Mouse (Mus musculus) midbrain, postnatal 0 days (tissue): ENCODE measurements around the gene Evx2. TPM values are rescaled to one million over a fixed set of nuclear protein-coding genes. Genes with fewer than 3 reads are reported as not detected.

Experiments
- ATAC-seq: fragments of 200-750 bp; cut with Nextera tagmentation; 2 replicates; pipeline ENCODE4 v1.8.0; 2017; ENCODE audit warnings: moderate number of reproducible peaks, mild to moderate bottlenecking, moderate TSS enrichment, moderate library complexity; ENCODE audit not compliant: low FRiP score
- DNase-seq: peaks from one replicate; pipeline ENCODE4 v3.0.0-alpha.2; 2015; ENCODE audit warnings: low spot score
- H3K27ac ChIP-seq: fragments of 300-500 bp; sonication (generic); 2 replicates; pipeline ENCODE4 v1.5.1; 2014; ENCODE audit warnings: low read depth, mild to moderate bottlenecking, low read length, mixed read lengths
- H3K27me3 ChIP-seq: fragments of 300-500 bp; sonication (generic); 2 replicates; pipeline ENCODE4 v1.6.1; 2014; ENCODE audit warnings: low read length, control low read depth, mixed read lengths; ENCODE audit not compliant: insufficient read depth
- H3K36me3 ChIP-seq: fragments of 300-500 bp; sonication (generic); 2 replicates; pipeline ENCODE4 v1.6.1; 2014; ENCODE audit warnings: low read length, control low read depth, mixed read lengths; ENCODE audit not compliant: insufficient read depth
- H3K4me1 ChIP-seq: fragments of 300-500 bp; sonication (generic); 2 replicates; pipeline ENCODE4 v1.6.1; 2014; ENCODE audit warnings: mild to moderate bottlenecking, control low read depth, antibody characterized with exemption, low read length, mixed read lengths; ENCODE audit not compliant: insufficient read depth
- H3K4me2 ChIP-seq: fragments of 300-500 bp; sonication (generic); 2 replicates; pipeline ENCODE4 v1.6.1; 2014; ENCODE audit warnings: low read depth, mild to moderate bottlenecking, low read length, mixed read lengths; ENCODE audit not compliant: poor library complexity, severe bottlenecking
- H3K4me3 ChIP-seq: fragments of 300-500 bp; sonication (generic); 2 replicates; pipeline ENCODE4 v1.5.1; 2014; ENCODE audit warnings: low read depth, mild to moderate bottlenecking, low read length, moderate library complexity
- H3K9ac ChIP-seq: fragments of 300-500 bp; sonication (generic); replicated peaks from 2 replicates; pipeline ENCODE4 v1.6.1; 2014; ENCODE audit warnings: mild to moderate bottlenecking, low read length, moderate library complexity, mixed read lengths; ENCODE audit not compliant: poor library complexity, severe bottlenecking
- H3K9me3 ChIP-seq: fragments of 300-500 bp; sonication (generic); 2 replicates; pipeline ENCODE4 v1.6.1; 2016; ENCODE audit warnings: low read length, control low read depth
- CTCF ChIP-seq: IDR thresholded peaks from 2 replicates; pipeline ENCODE4 v1.5.1; 2016; ENCODE audit warnings: antibody characterized with exemption, mild to moderate bottlenecking
- WGBS: fragments of 180-500 bp; shearing (Covaris S2); extraction: QIAGEN DNeasy Blood & Tissue Kit; methylation state at CpG from one replicate; pipeline ENCODE4 v1.1.7; 2014; 5-methylcytosine and 5-hydroxymethylcytosine counted together
- polyA plus RNA-seq: library from polyadenylated mRNA; unstranded; fragments of >200 nt; fragmentation: Nextera tagmentation; extraction: Ambion mirVana; gene quantifications from 2 replicates; pipeline ENCODE4 v1.2.1, GENCODE M21; 2015
- total RNA-seq: library from RNA; depleted of rRNA; stranded (reverse); fragments of >200 nt; gene quantifications from 2 replicates; pipeline ENCODE4 v1.2.3, GENCODE M21; 2014

Evx2 gene
- total and polyA plus RNA-seq, 2 experiments from 2014 or later: 0.33 to 4.2 TPM

GRCm38 (mm10) chr2:74666411-74666810 lies 7.1 kb upstream of the Evx2 start:
- Histone ChIP-seq H3K27me3 (peaks cover 89% of the 10 kb centered on the region), H3K9me3 (no peaks in the 10 kb centered on the region), H3K36me3 (no peaks in the 10 kb centered on the region), H3K4me1 (peaks cover 3% of the 10 kb centered on the region; the same call in 1 of the 2 replicates), H3K27ac (no peak overlapping the region), H3K4me3 (no peak overlapping the region), H3K9ac (no peak overlapping the region), H3K4me2 (no peak overlapping the region)
- ATAC-seq (no peak), DNase-seq (no peak)
- 4% methylated on average over 7 of the region's 7 CpGs for WGBS
- no peak for TF ChIP-seq CTCF

DNA sequence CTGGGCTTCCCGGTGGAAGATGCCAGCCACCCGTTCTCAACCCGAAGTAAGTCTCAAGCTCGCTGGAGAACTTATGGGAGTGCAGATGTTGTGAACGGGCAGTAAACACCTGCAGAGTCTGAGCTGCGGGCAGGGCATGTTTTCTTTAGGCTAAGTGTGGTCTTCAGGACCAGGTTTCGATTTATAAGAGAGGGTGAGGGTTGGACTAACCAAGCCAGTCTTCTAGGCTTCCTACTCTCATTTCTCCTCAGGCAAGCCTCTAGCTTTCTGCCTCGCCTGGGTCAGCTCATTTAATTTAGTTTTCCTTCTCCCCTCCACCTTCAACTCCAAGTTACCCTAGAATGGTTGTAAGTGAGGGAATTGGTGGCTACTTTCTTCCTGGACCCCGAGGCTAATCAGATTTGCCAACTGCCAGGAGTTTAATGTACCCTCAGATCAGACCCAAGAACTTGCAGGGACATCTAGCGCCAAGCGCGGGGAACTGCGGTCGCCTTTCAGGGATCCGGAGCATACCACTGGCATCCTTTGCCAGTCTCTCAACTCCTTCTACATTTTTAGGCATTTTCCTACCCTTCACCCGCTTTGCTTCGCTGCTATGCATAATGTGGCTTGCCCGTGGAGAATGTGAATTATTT lies 4.1 kb upstream of the Evx2 start:
- peak; percentile 84 for TF ChIP-seq CTCF
- Histone ChIP-seq H3K4me1 (peaks cover under 1% of the 10 kb centered on the region; the same call in 1 of the 2 replicates), H3K9me3 (no peaks in the 10 kb centered on the region), H3K9ac (no peak overlapping the region), H3K4me3 (no peak overlapping the region), H3K4me2 (no peak overlapping the region), H3K36me3 (no peaks in the 10 kb centered on the region), H3K27ac (no peak overlapping the region), H3K27me3 (peaks cover 85% of the 10 kb centered on the region)
- WGBS: 6% methylated on average over 18 of the region's 18 CpGs
- ATAC-seq (no peak), DNase-seq (peak; percentile 77)

DNA sequence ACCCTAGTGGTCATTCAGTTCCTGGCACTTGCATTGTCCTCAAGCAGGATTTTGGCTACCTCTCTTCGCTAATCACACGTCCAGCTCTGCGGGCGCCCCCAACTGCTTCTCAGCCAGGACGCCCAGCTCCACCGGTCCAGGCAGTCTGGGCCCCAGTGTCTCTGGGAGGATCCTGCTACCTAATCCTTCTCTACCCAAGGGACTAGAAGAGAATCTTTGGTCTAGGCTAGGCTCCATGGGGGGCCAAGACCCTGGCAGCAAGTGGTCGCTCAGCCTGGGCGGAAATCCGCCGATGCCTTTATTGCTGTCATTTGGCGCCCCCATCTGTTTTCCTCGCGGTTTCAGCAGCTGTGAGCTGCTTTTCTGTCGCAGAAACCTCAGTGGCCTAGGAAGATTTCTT lies 2.3 kb upstream of the Evx2 start:
- Histone ChIP-seq H3K9me3 (no peaks in the 10 kb centered on the region), H3K4me2 (peak overlapping the region; percentile 36), H3K9ac (no peak overlapping the region), H3K27ac (no peak overlapping the region), H3K27me3 (peaks cover 72% of the 10 kb centered on the region), H3K4me3 (peak overlapping the region; percentile 21; the same call in 1 of the 2 replicates), H3K36me3 (no peaks in the 10 kb centered on the region), H3K4me1 (no peaks in the 10 kb centered on the region)
- WGBS: 0% methylated on average over 14 of the region's 14 CpGs
- TF ChIP-seq CTCF: peak; percentile 73
- ATAC-seq: peak; percentile 62; the same call in 1 of the 2 replicates
- peak; percentile 83 for DNase-seq

DNA sequence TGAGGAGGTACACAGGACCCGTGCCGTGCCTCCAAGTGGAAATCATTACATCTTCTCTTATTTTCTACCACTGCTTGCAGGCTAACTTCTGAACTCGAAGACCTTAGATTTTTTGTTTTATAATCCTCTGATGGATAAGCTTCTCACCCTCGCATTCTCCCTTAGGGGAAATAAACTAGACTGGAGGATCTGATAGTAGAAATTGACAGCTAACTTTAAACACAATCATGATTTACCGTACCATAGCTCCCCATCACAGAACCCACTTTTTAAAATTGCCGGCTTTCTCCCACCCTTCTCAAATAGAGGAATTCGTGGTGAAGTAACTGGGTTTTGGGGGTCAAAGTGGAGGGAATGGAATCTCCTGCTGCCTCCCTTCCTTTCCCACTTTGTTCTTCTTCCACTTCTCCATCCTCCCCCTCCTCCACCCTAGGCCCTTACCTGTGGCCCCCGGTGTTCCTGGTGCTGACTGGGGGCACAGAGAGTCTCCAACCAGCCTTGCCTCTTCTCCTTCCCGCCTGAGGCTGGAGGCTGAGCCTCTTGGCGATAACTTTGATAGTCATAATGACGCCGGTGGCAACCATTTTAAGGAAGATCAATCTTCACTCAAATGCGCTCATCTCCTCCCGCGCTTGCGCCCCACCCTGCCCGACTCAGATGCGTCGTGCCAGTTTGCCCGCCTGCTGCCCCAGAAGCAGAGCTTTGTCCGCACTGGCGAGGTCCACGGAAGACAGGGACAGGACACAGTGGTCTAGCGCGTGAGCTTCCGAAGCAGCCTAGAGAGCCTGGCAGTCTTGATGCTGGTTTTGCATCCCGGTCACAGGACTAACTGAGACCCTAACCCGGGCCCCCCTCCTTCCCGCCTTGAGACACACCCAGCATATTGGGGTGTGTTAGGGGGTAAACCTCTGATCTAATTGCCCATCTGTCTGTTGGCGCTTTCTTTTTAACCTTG lies 1.3 kb upstream of the Evx2 start:
- H3K36me3 ChIP-seq: no peaks in the 10 kb centered on the region
- DNase-seq (no peak), ATAC-seq (no peak)
- no peak overlapping the region for H3K27ac ChIP-seq
- H3K9me3 ChIP-seq: no peaks in the 10 kb centered on the region
- H3K4me3 ChIP-seq: no peak overlapping the region; the same call in 1 of the 2 replicates
- WGBS: 3% methylated on average over 30 of the region's 30 CpGs
- H3K4me1 ChIP-seq: no peaks in the 10 kb centered on the region
- peaks cover 72% of the 10 kb centered on the region for H3K27me3 ChIP-seq
- no peak for TF ChIP-seq CTCF
- H3K9ac ChIP-seq: no peak overlapping the region
- no peak overlapping the region for H3K4me2 ChIP-seq

- Histone ChIP-seq H3K4me1 (no peaks in the 10 kb centered on the region), H3K36me3 (no peaks in the 10 kb centered on the region), H3K9me3 (no peaks in the 10 kb centered on the region), H3K27me3 (peaks cover 70% of the 10 kb centered on the region), H3K4me2 (no peak overlapping the region), H3K4me3 (peak overlapping the region; percentile 18), H3K27ac (no peak overlapping the region), H3K9ac (no peak overlapping the region)
- under 1% methylated on average over 47 of the region's 47 CpGs for WGBS
- ATAC-seq: no peak
- no peak for DNase-seq
- TF ChIP-seq CTCF: no peak
Observed at GRCm38 (mm10) chr2:74658667-74659371, 538 bp downstream of the Evx2 start.
